Mouse (Mus musculus) MEL (cell line): ENCODE measurements around the gene Npsr1. TPM values are rescaled to one million over a fixed set of nuclear protein-coding genes. Genes with fewer than 3 reads are reported as not detected.

Source experiments
- DNase-seq: peaks from one replicate; pipeline ENCODE4 v3.0.0; 2011; ENCODE audit warnings: low read depth, low spot score
- H3K27ac ChIP-seq: 2 replicates; pipeline ENCODE4 v1.5.1; 2012; ENCODE audit warnings: low read depth, mild to moderate bottlenecking, control low read depth, low read length, moderate library complexity; ENCODE audit not compliant: control insufficient read depth
- H3K27me3 ChIP-seq, 2 experiments: fragments of 150-350 bp in 1 of 2; sonication (generic) in 1 of 2; 2 replicates each; pipeline ENCODE4 v1.6.1; 2012; ENCODE audit warnings: low read length in 2 of 2, mild to moderate bottlenecking in 2 of 2, improper control_type of control experiment in 1 of 2, moderate library complexity in 1 of 2; ENCODE audit not compliant: insufficient read depth in 2 of 2, control insufficient read depth in 1 of 2
- H3K36me3 ChIP-seq, 2 experiments: 2 replicates each; pipeline ENCODE4 v1.6.1; 2012 to 2014; ENCODE audit warnings: low read length in 2 of 2, improper control_type of control experiment in 1 of 2, inconsistent platforms in 1 of 2, mild to moderate bottlenecking in 1 of 2; ENCODE audit not compliant: insufficient read depth in 2 of 2, control insufficient read depth in 1 of 2
- H3K4me1 ChIP-seq, 2 experiments: fragments of 150-350 bp in 1 of 2; sonication (generic) in 1 of 2; 2 replicates each; pipeline ENCODE4 v1.6.1; 2012; ENCODE audit warnings: low read length in 2 of 2, improper control_type of control experiment in 1 of 2, mild to moderate bottlenecking in 1 of 2; ENCODE audit not compliant: insufficient read depth in 2 of 2, control insufficient read depth in 1 of 2
- H3K4me3 ChIP-seq, 2 experiments: fragments of 150-350 bp in 1 of 2; sonication (generic) in 1 of 2; 2 replicates each; pipeline ENCODE4 v1.5.1; 2012; ENCODE audit warnings: low read depth in 2 of 2, low read length in 2 of 2, mild to moderate bottlenecking in 2 of 2, moderate library complexity in 2 of 2, control low read depth in 1 of 2, improper control_type of control experiment in 1 of 2; ENCODE audit not compliant: control insufficient read depth in 1 of 2, insufficient read depth in 1 of 2
- H3K79me2 ChIP-seq: 2 replicates; pipeline ENCODE4 v1.6.1; 2012; ENCODE audit warnings: mild to moderate bottlenecking, low read length, moderate library complexity; ENCODE audit not compliant: control insufficient read depth, poor library complexity, insufficient read depth
- H3K9ac ChIP-seq: 2 replicates; pipeline ENCODE4 v1.6.1; 2012; ENCODE audit warnings: low read depth, mild to moderate bottlenecking, control low read depth, low read length, moderate library complexity; ENCODE audit not compliant: control insufficient read depth, poor library complexity, severe bottlenecking
- H3K9me3 ChIP-seq: fragments of 150-350 bp; sonication (generic); replicated peaks from 2 replicates; pipeline ENCODE4 v1.6.1; 2012; ENCODE audit warnings: mild to moderate bottlenecking, low read length, improper control_type of control experiment, moderate library complexity; ENCODE audit not compliant: insufficient read depth
- BHLHE40 ChIP-seq: IDR thresholded peaks from 2 replicates; pipeline ENCODE4 v1.6.1; 2012; ENCODE audit warnings: low read depth, mild to moderate bottlenecking, inconsistent platforms, low read length, improper control_type of control experiment, borderline replicate concordance
- CHD1 ChIP-seq: IDR thresholded peaks from 2 replicates; pipeline ENCODE4 v1.6.1; 2012; ENCODE audit warnings: low read depth, mild to moderate bottlenecking, inconsistent platforms, low read length, improper control_type of control experiment
- CTCF ChIP-seq, 3 experiments: IDR thresholded peaks in 2 of 3; conservative IDR thresholded peaks in 1 of 3; 2 replicates each; pipeline ENCODE4 v1.5.1; 2011 to 2012; ENCODE audit warnings: low read length in 3 of 3, low read depth in 2 of 3, mild to moderate bottlenecking in 2 of 3, improper control_type of control experiment in 1 of 3, inconsistent platforms in 1 of 3, mixed read lengths in 1 of 3, moderate library complexity in 1 of 3; ENCODE audit not compliant: control insufficient read depth in 1 of 3, insufficient read depth in 1 of 3, poor library complexity in 1 of 3, severe bottlenecking in 1 of 3
- E2F4 ChIP-seq: IDR thresholded peaks from 2 replicates; pipeline ENCODE4 v1.6.1; 2011; ENCODE audit warnings: low read depth, low read length, improper control_type of control experiment, borderline replicate concordance
- ELF1 ChIP-seq: IDR thresholded peaks from 2 replicates; pipeline ENCODE4 v1.6.1; 2014; ENCODE audit warnings: low read depth, mild to moderate bottlenecking, inconsistent platforms, low read length, improper control_type of control experiment, moderate library complexity
- EP300 ChIP-seq, 2 experiments: IDR thresholded peaks; 2 replicates each; pipeline ENCODE4 v1.6.1; 2011; ENCODE audit warnings: improper control_type of control experiment in 2 of 2, low read length in 2 of 2, low read depth in 1 of 2, mild to moderate bottlenecking in 1 of 2
- ETS1 ChIP-seq: IDR thresholded peaks from 2 replicates; pipeline ENCODE4 v1.6.1; 2012; ENCODE audit warnings: low read depth, mild to moderate bottlenecking, inconsistent platforms, low read length, improper control_type of control experiment, moderate library complexity
- GATA1 ChIP-seq: IDR thresholded peaks from 2 replicates; pipeline ENCODE4 v1.6.1; 2011; ENCODE audit warnings: low read depth, low read length, improper control_type of control experiment
- JUND ChIP-seq: IDR thresholded peaks from 2 replicates; pipeline ENCODE4 v1.6.1; 2011; ENCODE audit warnings: low read depth, mild to moderate bottlenecking, improper control_type of control experiment, low read length
- MAFK ChIP-seq: IDR thresholded peaks from 2 replicates; pipeline ENCODE4 v1.6.1; 2011; ENCODE audit warnings: low read depth, mild to moderate bottlenecking, low read length, improper control_type of control experiment, borderline replicate concordance
- MAX ChIP-seq: IDR thresholded peaks from 2 replicates; pipeline ENCODE4 v1.6.1; 2011; ENCODE audit warnings: low read length, improper control_type of control experiment
- MYC ChIP-seq: IDR thresholded peaks from 2 replicates; pipeline ENCODE4 v1.6.1; 2011; ENCODE audit warnings: low read depth, mild to moderate bottlenecking, low read length, improper control_type of control experiment, moderate library complexity
- NELFE ChIP-seq: IDR thresholded peaks from 2 replicates; pipeline ENCODE4 v1.6.1; 2011; ENCODE audit warnings: low read depth, low read length, improper control_type of control experiment
- NRF1 ChIP-seq: IDR thresholded peaks from 2 replicates; pipeline ENCODE4 v1.6.1; 2014; ENCODE audit warnings: low read depth, mild to moderate bottlenecking, inconsistent platforms, low read length, improper control_type of control experiment, moderate library complexity; ENCODE audit not compliant: poor library complexity, insufficient read depth, severe bottlenecking
- POLR2AphosphoS5 ChIP-seq: IDR thresholded peaks from 2 replicates; pipeline ENCODE4 v1.6.1; 2012; ENCODE audit warnings: low read depth, borderline replicate concordance, mild to moderate bottlenecking, inconsistent platforms, low read length, moderate library complexity, mixed read lengths
- RCOR1 ChIP-seq: IDR thresholded peaks from 2 replicates; pipeline ENCODE4 v1.6.1; 2012; ENCODE audit warnings: low read depth, mild to moderate bottlenecking, inconsistent platforms, low read length, improper control_type of control experiment
- SIN3A ChIP-seq: IDR thresholded peaks from 2 replicates; pipeline ENCODE4 v1.6.1; 2012; ENCODE audit warnings: low read length, improper control_type of control experiment, inconsistent platforms
- SMC3 ChIP-seq: IDR thresholded peaks from 2 replicates; pipeline ENCODE4 v1.6.1; 2011; ENCODE audit warnings: low read depth, low read length, improper control_type of control experiment
- TAL1 ChIP-seq: IDR thresholded peaks from 2 replicates; pipeline ENCODE4 v1.6.1; 2012; ENCODE audit warnings: mild to moderate bottlenecking, inconsistent platforms, low read length, moderate library complexity, mixed read lengths
- TBP ChIP-seq: IDR thresholded peaks from 2 replicates; pipeline ENCODE4 v1.8.0; 2011; ENCODE audit warnings: low read depth, low read length, improper control_type of control experiment
- TCF12 ChIP-seq: IDR thresholded peaks from 2 replicates; pipeline ENCODE4 v1.6.1; 2014; ENCODE audit warnings: low read depth, mild to moderate bottlenecking, inconsistent platforms, low read length, improper control_type of control experiment, moderate library complexity
- UBTF ChIP-seq: IDR thresholded peaks from 2 replicates; pipeline ENCODE4 v1.6.1; 2012; ENCODE audit warnings: low read depth, mild to moderate bottlenecking, inconsistent platforms, low read length, improper control_type of control experiment, moderate library complexity, borderline replicate concordance; ENCODE audit not compliant: insufficient read depth
- USF1 ChIP-seq: IDR thresholded peaks from 2 replicates; pipeline ENCODE4 v1.6.1; 2014; ENCODE audit warnings: low read depth, mild to moderate bottlenecking, inconsistent platforms, low read length, improper control_type of control experiment, moderate library complexity
- USF2 ChIP-seq, 2 experiments: IDR thresholded peaks; 2 replicates each; pipeline ENCODE4 v1.6.1; 2011 to 2012; ENCODE audit warnings: improper control_type of control experiment in 2 of 2, low read length in 2 of 2, borderline replicate concordance in 1 of 2, inconsistent platforms in 1 of 2, low read depth in 1 of 2, mild to moderate bottlenecking in 1 of 2; ENCODE audit not compliant: insufficient read depth in 1 of 2
- ZC3H11A ChIP-seq: IDR thresholded peaks from 2 replicates; pipeline ENCODE4 v1.6.1; 2012; ENCODE audit warnings: low read depth, mild to moderate bottlenecking, inconsistent platforms, low read length, improper control_type of control experiment
- ZKSCAN1 ChIP-seq: IDR thresholded peaks from 2 replicates; pipeline ENCODE4 v1.6.1; 2012; ENCODE audit warnings: low read depth, mild to moderate bottlenecking, inconsistent platforms, low read length, improper control_type of control experiment, moderate library complexity
- ZNF384 ChIP-seq: IDR thresholded peaks from 2 replicates; pipeline ENCODE4 v1.6.1; 2012; ENCODE audit warnings: low read depth, mild to moderate bottlenecking, inconsistent platforms, low read length, improper control_type of control experiment
- polyA plus RNA-seq, 2 experiments: library from polyadenylated mRNA; stranded (reverse) in 1 of 2; unstranded in 1 of 2; fragments of >175 nt in 1 of 2; fragments of >200 nt in 1 of 2; gene quantifications; 2 replicates each; pipeline versions ENCODE4 v1.2.1 to v1.2.4; 2012; ENCODE audit warnings: low replicate concordance in 2 of 2, low read depth in 1 of 2; ENCODE audit not compliant: insufficient read length in 2 of 2, insufficient read depth in 1 of 2, missing spikeins in 1 of 2
- total RNA-seq: library from RNA; depleted of rRNA; stranded (reverse); fragments of 300-350 nt; gene quantifications from 2 replicates; pipeline ENCODE4 v1.2.3, GENCODE M21; 2012

The Npsr1 gene
- total and polyA plus RNA-seq, 3 experiments, result 0.08 TPM; not detected in 2

DNA sequence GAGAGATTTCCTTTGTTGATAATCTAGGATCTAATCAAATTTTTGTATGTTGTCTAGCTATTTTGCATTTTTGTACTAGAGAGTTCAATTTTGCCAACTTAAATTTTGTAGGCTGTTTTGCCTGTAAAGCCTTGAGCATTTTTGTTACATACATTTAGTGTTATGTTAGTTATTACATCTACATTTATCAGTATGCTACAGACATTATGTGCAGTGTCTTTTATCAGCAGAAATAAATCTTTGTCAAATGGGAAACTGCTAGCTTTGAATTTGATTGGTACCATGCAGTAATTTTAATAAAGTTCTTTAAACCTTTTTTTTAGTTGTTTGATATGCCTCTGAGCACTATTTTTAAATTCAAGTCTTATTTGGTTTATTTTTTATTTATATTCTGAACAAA is 185.7 kb downstream of the Npsr1 start:
- peak; percentile 63 for DNase-seq
- H3K9ac ChIP-seq, result no peak overlapping the region
- H3K27ac ChIP-seq, result no peak overlapping the region
- H3K4me1 ChIP-seq, result peaks cover 29 to 38% of the 10 kb centered on the region in 2 experiments
- H3K27me3 ChIP-seq, result no peaks in the 10 kb centered on the region
- H3K4me3 ChIP-seq, result no peak overlapping the region
- no peaks in the 10 kb centered on the region for H3K79me2 ChIP-seq
- no peaks in the 10 kb centered on the region for H3K9me3 ChIP-seq
- peaks cover 0 to 49% of the 10 kb centered on the region in 2 experiments; a peak in 2 of 4 replicates for H3K36me3 ChIP-seq
- peak; percentile 96 for TF ChIP-seq RCOR1
- TF ChIP-seq SMC3, result no peak
- no peak for TF ChIP-seq JUND
- TF ChIP-seq E2F4, result no peak
- TF ChIP-seq MAFK, result peak; percentile 32; the same call in 1 of the 2 replicates
- TF ChIP-seq GATA1, result peak; percentile 87; the same call in 1 of the 2 replicates
- TF ChIP-seq ZC3H11A, result no peak
- no peak; the same call in 1 of the 2 replicates for TF ChIP-seq SIN3A
- peak; percentile 80 to 87 for TF ChIP-seq EP300 (IDR thresholded peaks at IDR 0.05; ENCODE audit: low read depth in 1 of 2, low read length in 2 of 2)
- no peak for TF ChIP-seq ZKSCAN1
- TF ChIP-seq TCF12, result peak; percentile 95
- peak; percentile 56 for TF ChIP-seq TAL1
- TF ChIP-seq ETS1, result peak; percentile 79; the same call in 1 of the 2 replicates
- no peak for TF ChIP-seq POLR2AphosphoS5
- TF ChIP-seq ZNF384, result peak; percentile 77

DNA sequence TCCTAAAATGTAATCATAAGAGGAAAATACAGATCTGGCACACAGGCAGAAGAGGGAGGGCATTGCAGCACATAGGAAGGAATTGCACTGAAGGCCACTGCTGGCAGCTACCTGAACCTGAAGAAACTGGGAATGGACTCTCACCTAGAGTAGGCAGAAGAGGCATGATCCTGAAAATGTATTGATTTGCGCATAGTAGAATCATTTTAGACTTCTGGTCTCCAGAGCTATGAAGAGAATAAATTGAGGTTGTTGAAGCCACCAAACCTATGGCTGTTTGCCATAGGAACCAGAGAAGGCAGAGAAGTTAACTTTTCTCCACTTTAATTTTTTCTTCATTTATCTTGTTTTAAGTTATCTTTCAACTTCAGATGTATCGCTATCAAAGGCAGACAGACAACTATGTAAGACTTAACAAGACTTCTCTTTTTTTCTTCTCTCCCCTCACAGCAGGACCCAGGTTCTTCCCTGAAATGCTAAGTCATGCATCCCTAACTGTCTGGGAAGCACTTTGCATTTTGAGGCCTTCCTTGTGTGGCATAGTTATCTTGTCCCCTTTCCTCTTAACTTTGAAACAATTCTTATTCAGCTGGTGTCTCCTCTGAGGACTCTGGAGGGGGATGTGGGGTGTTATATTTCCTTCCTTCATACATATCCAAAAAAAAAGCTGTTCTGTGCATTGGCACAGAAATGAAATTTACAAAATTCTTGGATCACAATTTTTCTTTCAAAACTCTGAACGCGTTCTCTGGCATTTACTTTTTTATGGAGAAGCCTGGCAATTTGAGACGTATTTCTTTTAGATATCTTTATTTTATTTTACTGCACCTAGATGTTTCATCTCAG is 186.7 kb downstream of the Npsr1 start:
- Histone ChIP-seq H3K27me3 (no peaks in the 10 kb centered on the region), H3K4me3 (no peak overlapping the region), H3K79me2 (no peaks in the 10 kb centered on the region), H3K36me3 (peaks cover 0 to 49% of the 10 kb centered on the region in 2 experiments; a peak in 2 of 4 replicates), H3K27ac (peak overlapping the region; percentile 74), H3K9me3 (no peaks in the 10 kb centered on the region), H3K9ac (no peak overlapping the region; the same call in 1 of the 2 replicates), H3K4me1 (peaks cover 29 to 38% of the 10 kb centered on the region in 2 experiments)
- DNase-seq, result peak; percentile 98
- TF ChIP-seq CTCF (IDR thresholded peaks at IDR 0.05 in 2 of 3, conservative IDR thresholded peaks at IDR 0.05 in 1 of 3; ENCODE audit: control insufficient read depth in 1 of 3, insufficient read depth in 1 of 3, low read depth in 2 of 3, low read length in 3 of 3, poor library complexity in 1 of 3, severe bottlenecking in 1 of 3) (no peak), E2F4 (peak; percentile 74; the same call in 1 of the 2 replicates), NRF1 (peak; percentile 9; the same call in 1 of the 2 replicates), ELF1 (0 out of 2 replicates have a peak, but pooled peaks have one; percentile 56), GATA1 (peak; percentile 100), ZNF384 (peak; percentile 99), SIN3A (peak; percentile 98), BHLHE40 (peak; percentile 85), ZC3H11A (peak; percentile 42; the same call in 1 of the 2 replicates), CHD1 (0 out of 2 replicates have a peak, but pooled peaks have one; percentile 73), TAL1 (peak; percentile 98), UBTF (0 out of 2 replicates have a peak, but pooled peaks have one; percentile 61), MAX (peak; percentile 71), MYC (peak; percentile 94), TBP (peak; percentile 72; the same call in 1 of the 2 replicates), NELFE (no peak), ZKSCAN1 (peak; percentile 99), USF2 (IDR thresholded peaks at IDR 0.05; ENCODE audit: borderline replicate concordance in 1 of 2, insufficient read depth in 1 of 2, low read depth in 1 of 2, low read length in 2 of 2) (no peak), USF1 (peak; percentile 19; the same call in 1 of the 2 replicates)
